Mouse (Mus musculus): Measurements from ENCODE around the gene Dock7. TPM values are rescaled to one million over a fixed set of nuclear protein-coding genes. Genes with fewer than 3 reads are reported as not detected.
A peak's percentile ranks its signal among the peaks of the same experiment; 100 is the strongest.

Gene Dock7
- polyA plus RNA-seq, 1 experiment from 2014 or later, result 106 TPM

GRCm38 (mm10) chr4:99143323-99143722 is 22.6 kb upstream of the Dock7 start:
- Histone ChIP-seq H3K9me3 (no peaks in the 10 kb centered on the region), H3K36me3 (no peaks in the 10 kb centered on the region), H3K4me2 (replicated peaks) (no peak overlapping the region), H3K27me3 (replicated peaks) (no peaks in the 10 kb centered on the region), H3K9ac (no peak overlapping the region), H3K4me1 (no peaks in the 10 kb centered on the region), H3K4me3 (no peak overlapping the region), H3K27ac (no peak overlapping the region)
- no peak for ATAC-seq (ENCODE audit: low FRiP score, low read depth)
- WGBS, result 87% methylated on average over 7 of the region's 7 CpGs

GRCm38 (mm10) chr4:99141578-99141977 is 20.9 kb upstream of the Dock7 start:
- 89% methylated on average over 3 of the region's 3 CpGs for WGBS
- no peaks in the 10 kb centered on the region for H3K36me3 ChIP-seq
- no peak overlapping the region for H3K27ac ChIP-seq

GRCm38 (mm10) chr4:99141171-99141570 is 20.5 kb upstream of the Dock7 start:
- Histone ChIP-seq H3K4me2 (replicated peaks) (no peak overlapping the region), H3K4me1 (no peaks in the 10 kb centered on the region), H3K36me3 (no peaks in the 10 kb centered on the region), H3K9me3 (no peaks in the 10 kb centered on the region), H3K27ac (no peak overlapping the region), H3K9ac (no peak overlapping the region), H3K4me3 (no peak overlapping the region), H3K27me3 (replicated peaks) (no peaks in the 10 kb centered on the region)
- ATAC-seq (ENCODE audit: low FRiP score, low read depth), result no peak
- 93% methylated on average over 1 of the region's 1 CpGs for WGBS

More at GRCm38 (mm10) chr4:99141578-99141977, 20.9 kb upstream of the Dock7 start:
- H3K27me3 ChIP-seq (replicated peaks), result no peaks in the 10 kb centered on the region
- no peak overlapping the region for H3K9ac ChIP-seq
- no peaks in the 10 kb centered on the region for H3K4me1 ChIP-seq
- H3K9me3 ChIP-seq, result no peaks in the 10 kb centered on the region
- H3K4me3 ChIP-seq, result no peak overlapping the region
- H3K4me2 ChIP-seq (replicated peaks), result no peak overlapping the region
- no peak for ATAC-seq (ENCODE audit: low FRiP score, low read depth)

DNA sequence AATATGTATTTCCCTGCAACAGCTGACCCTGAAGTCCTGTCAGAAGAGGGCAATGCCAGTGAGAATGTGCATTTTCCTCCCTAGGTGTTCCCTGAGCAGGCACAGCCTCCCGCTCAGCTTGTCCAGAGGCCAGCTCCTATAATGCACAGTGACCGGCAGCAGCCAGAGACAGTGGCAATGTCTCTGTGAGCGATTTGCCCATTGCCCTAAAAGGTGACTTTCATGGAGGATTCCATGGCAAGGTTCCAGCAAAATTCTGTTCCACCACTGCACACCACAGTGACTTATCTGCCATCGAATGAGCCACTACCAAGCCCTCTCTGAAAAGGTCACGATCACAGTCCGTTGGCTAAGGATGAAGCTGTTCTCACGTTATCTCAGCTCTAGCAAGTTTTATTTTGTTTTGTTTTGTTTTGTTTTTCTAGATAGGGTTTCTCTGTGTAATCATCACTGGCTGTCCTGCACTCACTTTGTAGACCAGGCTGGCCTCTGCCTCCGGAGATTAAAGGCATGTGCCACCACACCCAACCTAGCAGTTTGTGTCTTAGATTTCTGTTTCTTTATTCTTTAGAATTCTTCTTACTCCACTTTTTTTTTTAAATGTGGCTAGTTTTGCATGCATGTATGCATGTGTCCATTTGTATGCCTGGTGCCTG is 17.4 kb upstream of the Dock7 start:
- no peak for ATAC-seq (ENCODE audit: low FRiP score, low read depth)

DNA sequence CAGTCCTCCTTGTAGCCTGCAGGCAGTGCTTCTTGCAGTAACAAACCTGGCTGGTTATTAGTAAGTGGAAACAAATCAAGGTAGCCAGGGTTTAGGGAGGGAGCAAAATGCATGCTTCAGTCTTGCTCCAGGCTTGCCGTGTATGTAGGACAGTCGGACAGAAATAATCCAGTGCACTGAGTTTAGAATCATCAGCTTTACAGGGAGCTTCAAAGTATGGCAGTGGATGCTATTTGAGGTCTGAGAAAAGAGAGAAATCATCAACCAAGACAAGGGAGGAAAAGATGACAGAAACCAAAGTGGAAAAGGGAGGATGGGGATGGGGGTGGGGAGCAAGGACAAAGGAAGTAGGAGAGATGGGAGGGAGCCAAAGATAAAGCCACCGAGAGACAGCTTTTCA is 13.8 kb upstream of the Dock7 start:
- WGBS, result 70% methylated on average over 3 of the region's 3 CpGs
- Histone ChIP-seq H3K27me3 (replicated peaks) (no peaks in the 10 kb centered on the region), H3K4me2 (replicated peaks) (no peak overlapping the region), H3K4me1 (no peaks in the 10 kb centered on the region), H3K4me3 (no peak overlapping the region), H3K36me3 (no peaks in the 10 kb centered on the region), H3K27ac (no peak overlapping the region), H3K9ac (no peak overlapping the region), H3K9me3 (no peaks in the 10 kb centered on the region)
- no peak for ATAC-seq (ENCODE audit: low FRiP score, low read depth)

More for the DNA sequence above, 17.4 kb upstream of the Dock7 start:
- no peak overlapping the region for H3K9ac ChIP-seq
- no peaks in the 10 kb centered on the region for H3K9me3 ChIP-seq
- H3K27me3 ChIP-seq (replicated peaks), result no peaks in the 10 kb centered on the region
- no peak overlapping the region for H3K4me2 ChIP-seq (replicated peaks)
- WGBS, result 91% methylated on average over 8 of the region's 8 CpGs
- no peak overlapping the region for H3K4me3 ChIP-seq
- H3K4me1 ChIP-seq, result no peaks in the 10 kb centered on the region
- no peak overlapping the region for H3K27ac ChIP-seq
- H3K36me3 ChIP-seq, result no peaks in the 10 kb centered on the region

- H3K9me3 ChIP-seq, result no peaks in the 10 kb centered on the region
- no peak overlapping the region for H3K27ac ChIP-seq
- H3K27me3 ChIP-seq (replicated peaks), result no peaks in the 10 kb centered on the region
- H3K4me3 ChIP-seq, result no peak overlapping the region
- no peaks in the 10 kb centered on the region for H3K36me3 ChIP-seq
- ATAC-seq (ENCODE audit: low FRiP score, low read depth), result no peak
- no peak overlapping the region for H3K9ac ChIP-seq
- WGBS, result 92% methylated on average over 8 of the region's 8 CpGs
- no peaks in the 10 kb centered on the region for H3K4me1 ChIP-seq
- H3K4me2 ChIP-seq (replicated peaks), result no peak overlapping the region
Measured at GRCm38 (mm10) chr4:99133326-99133725, 12.6 kb upstream of the Dock7 start.

DNA sequence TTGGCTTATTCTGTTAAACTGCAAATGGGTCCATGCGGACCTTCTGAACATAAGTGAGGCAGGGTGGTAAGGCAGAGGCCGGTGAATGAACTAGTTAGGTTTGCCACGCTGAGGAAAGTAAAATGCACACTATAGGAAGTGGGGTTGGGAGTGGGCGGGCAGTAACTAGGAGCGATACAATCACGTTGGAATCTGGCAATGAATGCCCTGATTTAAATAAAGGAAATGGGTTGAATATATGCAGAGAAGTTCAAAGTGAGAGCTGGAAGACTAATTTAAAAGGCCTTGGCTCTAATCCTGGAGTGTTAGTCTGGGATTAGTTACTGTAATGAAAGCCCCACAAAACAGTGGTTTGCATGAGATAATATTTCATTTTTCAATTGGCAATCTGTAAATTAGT is 12.0 kb upstream of the Dock7 start:
- no peak for ATAC-seq (ENCODE audit: low FRiP score, low read depth)
- Histone ChIP-seq H3K9ac (no peak overlapping the region), H3K27me3 (replicated peaks) (no peaks in the 10 kb centered on the region), H3K4me2 (replicated peaks) (no peak overlapping the region), H3K4me3 (no peak overlapping the region), H3K9me3 (no peaks in the 10 kb centered on the region), H3K36me3 (no peaks in the 10 kb centered on the region), H3K27ac (no peak overlapping the region), H3K4me1 (no peaks in the 10 kb centered on the region)
- 72% methylated on average over 6 of the region's 6 CpGs for WGBS

- WGBS, result 91% methylated on average over 9 of the region's 9 CpGs
- H3K4me1 ChIP-seq, result no peaks in the 10 kb centered on the region
- no peak overlapping the region for H3K9ac ChIP-seq
- H3K4me2 ChIP-seq (replicated peaks), result no peak overlapping the region
- H3K9me3 ChIP-seq, result no peaks in the 10 kb centered on the region
- no peaks in the 10 kb centered on the region for H3K36me3 ChIP-seq
- H3K4me3 ChIP-seq, result no peak overlapping the region
- no peak overlapping the region for H3K27ac ChIP-seq
- H3K27me3 ChIP-seq (replicated peaks), result no peaks in the 10 kb centered on the region
- ATAC-seq (ENCODE audit: low FRiP score, low read depth), result no peak
Measured at GRCm38 (mm10) chr4:99131227-99131653, 10.5 kb upstream of the Dock7 start.

DNA sequence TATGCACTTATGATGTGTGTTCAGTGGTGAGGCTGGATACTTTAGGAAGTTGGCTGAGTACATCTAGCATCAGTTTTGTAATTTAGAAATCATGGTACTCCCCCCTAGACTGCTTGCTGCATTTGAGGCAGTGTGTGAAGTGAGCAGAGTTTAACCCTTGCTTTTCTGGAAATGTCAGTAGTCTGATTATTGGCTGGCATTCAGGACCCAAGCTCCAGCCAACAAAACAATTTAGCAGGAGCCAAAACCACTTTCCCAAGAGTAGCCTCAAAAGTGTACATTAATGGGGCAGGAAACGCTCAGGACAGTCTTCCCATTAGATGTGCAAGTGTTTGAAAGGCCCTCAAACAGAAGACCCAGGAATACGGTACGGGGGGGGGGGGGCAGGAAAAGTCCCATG is 2.8 kb upstream of the Dock7 start:
- Histone ChIP-seq H3K4me2 (replicated peaks) (no peak overlapping the region), H3K9me3 (no peaks in the 10 kb centered on the region), H3K4me1 (peaks cover 20% of the 10 kb centered on the region), H3K36me3 (no peaks in the 10 kb centered on the region), H3K9ac (no peak overlapping the region), H3K27me3 (replicated peaks) (no peaks in the 10 kb centered on the region), H3K27ac (no peak overlapping the region), H3K4me3 (no peak overlapping the region)
- 60% methylated on average over 3 of the region's 3 CpGs for WGBS
- ATAC-seq (ENCODE audit: low FRiP score, low read depth), result no peak

- H3K9ac ChIP-seq, result no peak overlapping the region
- no peak for ATAC-seq (ENCODE audit: low FRiP score, low read depth)
- no peaks in the 10 kb centered on the region for H3K9me3 ChIP-seq
- H3K4me1 ChIP-seq, result peaks cover 25% of the 10 kb centered on the region
- no peak overlapping the region for H3K27ac ChIP-seq
- H3K4me3 ChIP-seq, result no peak overlapping the region
- no peak overlapping the region for H3K4me2 ChIP-seq (replicated peaks)
- no peaks in the 10 kb centered on the region for H3K36me3 ChIP-seq
- 76% methylated on average over 1 of the region's 1 CpGs for WGBS
- H3K27me3 ChIP-seq (replicated peaks), result no peaks in the 10 kb centered on the region
Measured at GRCm38 (mm10) chr4:99122786-99123185, 2.1 kb upstream of the Dock7 start.

DNA sequence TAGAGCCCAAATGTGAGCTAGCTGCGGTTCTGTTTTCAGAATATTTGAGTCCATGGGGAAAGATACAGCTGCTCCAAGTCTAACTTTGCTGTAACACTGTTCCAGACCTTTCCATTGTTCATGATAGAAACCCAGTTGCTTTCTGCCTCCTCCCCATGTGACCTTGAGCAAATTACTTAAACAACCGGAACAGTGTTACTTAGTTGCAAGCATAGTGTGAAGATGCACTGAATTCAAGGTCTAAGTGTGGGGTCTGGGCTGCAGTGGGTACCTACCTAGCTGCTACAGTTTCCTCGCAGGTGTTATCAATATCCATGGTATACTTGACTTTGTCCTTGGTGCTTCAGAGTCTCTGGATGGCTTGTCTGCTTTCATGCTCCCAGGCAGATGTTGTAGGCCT is 1.3 kb upstream of the Dock7 start:
- H3K4me3 ChIP-seq, result no peak overlapping the region
- no peaks in the 10 kb centered on the region for H3K27me3 ChIP-seq (replicated peaks)
- no peak overlapping the region for H3K9ac ChIP-seq
- H3K9me3 ChIP-seq, result no peaks in the 10 kb centered on the region
- H3K36me3 ChIP-seq, result no peaks in the 10 kb centered on the region
- H3K27ac ChIP-seq, result no peak overlapping the region
- no peak for ATAC-seq (ENCODE audit: low FRiP score, low read depth)
- peak overlapping the region; percentile 76; the same call in 1 of the 2 replicates for H3K4me2 ChIP-seq (replicated peaks)
- H3K4me1 ChIP-seq, result peaks cover 25% of the 10 kb centered on the region
- whole genome bisulfite sequencing, result 75% methylated on average over 3 of the region's 3 CpGs

DNA sequence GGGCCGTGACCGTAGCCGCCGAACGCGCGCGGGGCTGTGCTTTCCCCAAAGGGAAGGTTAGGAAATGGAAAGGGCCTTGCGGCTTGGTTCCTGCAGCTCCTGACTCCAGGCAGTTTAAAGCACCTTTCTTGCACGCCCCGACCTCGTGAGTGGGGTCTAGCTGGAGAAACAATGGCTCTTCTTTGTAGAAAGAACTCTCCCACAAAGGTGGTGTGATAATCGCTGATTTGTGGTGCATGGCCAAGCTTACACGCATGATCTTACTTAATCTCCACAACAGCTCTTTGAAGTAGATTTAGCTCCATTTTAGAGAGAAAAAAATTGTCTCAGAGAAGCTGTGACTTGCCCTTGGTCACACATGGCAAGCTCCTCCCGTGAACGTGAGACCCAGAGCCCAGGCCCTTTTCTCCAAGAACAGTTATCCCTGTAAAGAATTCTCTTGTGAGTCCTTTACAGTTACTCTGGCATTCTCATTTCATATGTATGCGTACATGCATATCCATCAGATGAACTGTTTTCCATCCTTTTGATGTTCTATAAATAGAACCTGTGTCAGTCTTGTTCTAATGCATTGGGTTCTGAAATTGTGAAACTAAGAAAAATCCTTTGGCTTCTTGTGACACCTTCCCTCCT is 524 bp upstream of the Dock7 start:
- 4% methylated on average over 17 of the region's 17 CpGs for WGBS
- Histone ChIP-seq H3K27ac (peak overlapping the region; percentile 88; the same call in 1 of the 2 replicates), H3K9me3 (no peaks in the 10 kb centered on the region), H3K27me3 (replicated peaks) (no peaks in the 10 kb centered on the region), H3K36me3 (no peaks in the 10 kb centered on the region), H3K4me2 (replicated peaks) (peak overlapping the region; percentile 76), H3K4me3 (peak overlapping the region; percentile 99), H3K4me1 (peaks cover 31% of the 10 kb centered on the region), H3K9ac (peak overlapping the region; percentile 97)
- peak; percentile 9 for ATAC-seq (ENCODE audit: low FRiP score, low read depth)

DNA sequence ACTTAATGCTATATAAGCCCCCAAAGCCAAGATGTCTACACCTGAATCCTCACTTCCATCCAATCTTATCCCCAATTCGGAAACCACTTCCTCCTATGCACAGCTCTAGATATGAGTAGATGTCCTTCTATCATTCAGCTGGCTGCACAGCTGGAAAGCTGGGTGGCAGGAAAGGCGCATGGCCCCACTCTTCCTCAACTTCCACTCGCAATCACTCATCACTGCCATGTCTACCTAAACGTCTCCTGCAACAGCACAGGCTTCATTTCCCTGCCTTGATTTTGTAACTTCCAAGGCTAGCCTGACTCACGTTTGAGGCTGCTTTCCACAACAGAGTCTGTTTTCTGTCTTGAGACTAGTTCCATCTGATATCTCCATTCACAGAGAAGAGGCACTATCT is 1.7 kb downstream of the Dock7 start:
- H3K9ac ChIP-seq, result peak overlapping the region; percentile 26; the same call in 1 of the 2 replicates
- no peaks in the 10 kb centered on the region for H3K9me3 ChIP-seq
- no peak overlapping the region for H3K27ac ChIP-seq
- H3K36me3 ChIP-seq, result no peaks in the 10 kb centered on the region
- peak overlapping the region; percentile 25 for H3K4me3 ChIP-seq
- H3K4me1 ChIP-seq, result peaks cover 36% of the 10 kb centered on the region
- 52% methylated on average over 5 of the region's 5 CpGs for WGBS
- no peaks in the 10 kb centered on the region for H3K27me3 ChIP-seq (replicated peaks)
- no peak for ATAC-seq (ENCODE audit: low FRiP score, low read depth)
- H3K4me2 ChIP-seq (replicated peaks), result peak overlapping the region; percentile 76
